Comparison of ENCODE assay signal across 9 mouse cellular contexts in genomic region chr5:123045561-123046295, GRCm38 (mm10). TPM values are rescaled to one million over a fixed set of nuclear protein-coding genes. Genes with fewer than 3 reads are reported as not detected.
DNase-seq lines count a peak whose midpoint lies in the region; ATAC-seq and TF ChIP-seq lines count a peak whose summit lies in the region.
"Had no signal": no experiment of that assay in that cellular context is flagged by ENCODE, and none has a peak within 500 bp of the region (broad histone marks: within the 10 kb centered on the region; RNA-seq: fewer than 3 reads in every experiment).

No protein-coding gene starts in this region.

- TF ChIP-seq CTCF in spleen, adult 2 months (IDR thresholded peaks at IDR 0.05; ENCODE audit: extremely low read depth, insufficient read depth, insufficient read length, insufficient replicate concordance) = peak; percentile 62; the same call in 1 of the 2 replicates

- 0 out of 2 replicates have a peak, but pooled peaks have one; percentile 27 for ATAC-seq in erythroid progenitor cell, adult 5-6 weeks (replicated peaks; ENCODE audit: low FRiP score, poor library complexity, severe bottlenecking)
- 0 out of 2 replicates have a peak, but pooled peaks have one; percentile 50 for ATAC-seq in hindbrain, embryonic 16.5 days
- ATAC-seq in liver, embryonic 11.5 days (replicated peaks; ENCODE audit: low FRiP score) = peak; percentile 53; the same call in 1 of the 2 replicates
- ATAC-seq in forebrain, embryonic 11.5 days (replicated peaks; ENCODE audit: low FRiP score) = no peak

- H3K9me3 ChIP-seq in hindbrain, embryonic 16.5 days (ENCODE audit: control insufficient read depth, low read length) = no peaks in the 10 kb centered on the region
- H3K9me3 ChIP-seq in liver, embryonic 11.5 days (ENCODE audit: control insufficient read depth, low read length) = no peaks in the 10 kb centered on the region
- H3K9me3 ChIP-seq in forebrain, embryonic 11.5 days (ENCODE audit: control insufficient read depth, low read length) = no peaks in the 10 kb centered on the region
- H3K9me3 ChIP-seq: hindbrain, embryonic 15.5 days had no signal

- no peak overlapping the region for H3K9ac ChIP-seq in hindbrain, embryonic 16.5 days (ENCODE audit: low read depth, low read length)
- H3K9ac ChIP-seq in liver, embryonic 11.5 days (ENCODE audit: low read depth, low read length) = no peak overlapping the region
- H3K9ac ChIP-seq in forebrain, embryonic 11.5 days (ENCODE audit: low read length) = no peak overlapping the region
- H3K9ac ChIP-seq: hindbrain, embryonic 15.5 days had no signal

- H3K36me3 ChIP-seq in spleen, adult 2 months (ENCODE audit: control insufficient read depth, insufficient read depth, low read length) = no peaks in the 10 kb centered on the region
- no peaks in the 10 kb centered on the region for H3K36me3 ChIP-seq in hindbrain, embryonic 16.5 days (ENCODE audit: control insufficient read depth, insufficient read depth, low read length)
- H3K36me3 ChIP-seq in liver, embryonic 11.5 days (ENCODE audit: control insufficient read depth, insufficient read depth, low read length) = no peaks in the 10 kb centered on the region
- no peaks in the 10 kb centered on the region for H3K36me3 ChIP-seq in forebrain, embryonic 11.5 days (ENCODE audit: control insufficient read depth, insufficient read depth, low read length)
- H3K36me3 ChIP-seq: hindbrain, embryonic 15.5 days had no signal

- H3K27me3 ChIP-seq in spleen, adult 2 months (ENCODE audit: control insufficient read depth, insufficient read depth, low read length) = no peaks in the 10 kb centered on the region
- no peaks in the 10 kb centered on the region; the same call in 1 of the 2 replicates for H3K27me3 ChIP-seq in hindbrain, embryonic 16.5 days (replicated peaks; ENCODE audit: control insufficient read depth, insufficient read depth, low read length)
- H3K27me3 ChIP-seq in liver, embryonic 11.5 days (replicated peaks; ENCODE audit: control insufficient read depth, insufficient read depth, low read length) = no peaks in the 10 kb centered on the region
- H3K27me3 ChIP-seq in forebrain, embryonic 11.5 days (ENCODE audit: control insufficient read depth, insufficient read depth, low read length) = no peaks in the 10 kb centered on the region
- H3K27me3 ChIP-seq: hindbrain, embryonic 15.5 days had no signal

- H3K4me2 ChIP-seq in hindbrain, embryonic 16.5 days (ENCODE audit: low read length) = no peak overlapping the region
- H3K4me2 ChIP-seq in liver, embryonic 11.5 days = no peak overlapping the region
- no peak overlapping the region for H3K4me2 ChIP-seq in forebrain, embryonic 11.5 days (ENCODE audit: low read depth, low read length, severe bottlenecking)
- H3K4me2 ChIP-seq: hindbrain, embryonic 15.5 days had no signal

- no peak overlapping the region for H3K4me3 ChIP-seq in spleen, adult 2 months (ENCODE audit: extremely low read depth, insufficient read depth, insufficient read length)
- H3K4me3 ChIP-seq in hindbrain, embryonic 16.5 days (ENCODE audit: low read length) = no peak overlapping the region
- no peak overlapping the region for H3K4me3 ChIP-seq in liver, embryonic 11.5 days (ENCODE audit: low read depth, low read length)
- no peak overlapping the region for H3K4me3 ChIP-seq in forebrain, embryonic 11.5 days (ENCODE audit: low read depth, low read length)
- H3K4me3 ChIP-seq: hindbrain, embryonic 15.5 days had no signal

- no peak for TF ChIP-seq POLR2A in spleen, adult 2 months (IDR thresholded peaks at IDR 0.05; ENCODE audit: low read depth, low read length)

- H3K27ac ChIP-seq in spleen, adult 2 months (ENCODE audit: insufficient read depth, low read length) = no peak overlapping the region
- no peak overlapping the region for H3K27ac ChIP-seq in hindbrain, embryonic 16.5 days (ENCODE audit: low read depth, low read length)
- H3K27ac ChIP-seq in liver, embryonic 11.5 days (ENCODE audit: low read depth, low read length) = no peak overlapping the region
- H3K27ac ChIP-seq in forebrain, embryonic 11.5 days (ENCODE audit: low read depth, low read length) = no peak overlapping the region
- H3K27ac ChIP-seq: hindbrain, embryonic 15.5 days had no signal

- 33% methylated on average over 9 of the region's 9 CpGs for WGBS in spleen, adult 2 months
- 39% methylated on average over 9 of the region's 9 CpGs for whole genome bisulfite sequencing in hindbrain, embryonic 16.5 days
- WGBS in liver, embryonic 11.5 days = 33% methylated on average over 9 of the region's 9 CpGs
- WGBS in forebrain, embryonic 11.5 days = 46% methylated on average over 9 of the region's 9 CpGs

- H3K4me1 ChIP-seq in spleen, adult 2 months (ENCODE audit: control insufficient read depth, insufficient read depth, insufficient read length) = peaks cover 7% of the 10 kb centered on the region; the same call in 1 of the 2 replicates
- no peaks in the 10 kb centered on the region; the same call in 1 of the 2 replicates for H3K4me1 ChIP-seq in hindbrain, embryonic 16.5 days (ENCODE audit: control insufficient read depth, insufficient read depth, low read depth, low read length)
- H3K4me1 ChIP-seq in liver, embryonic 11.5 days (replicated peaks; ENCODE audit: control insufficient read depth, insufficient read depth, low read length) = no peaks in the 10 kb centered on the region
- H3K4me1 ChIP-seq in forebrain, embryonic 11.5 days (replicated peaks; ENCODE audit: control insufficient read depth, insufficient read depth, low read length) = no peaks in the 10 kb centered on the region; the same call in 1 of the 2 replicates

- DNase-seq in spleen, adult 2 months (ENCODE audit: low read depth in 1 of 2, low spot score in 2 of 2) = peak in 1 of 2 experiments; percentile 63
- no peak for DNase-seq in spleen, adult 12 weeks (ENCODE audit: low spot score)
- DNase-seq in adrenal gland, adult 18-20 months (ENCODE audit: low spot score in 2 of 2) = peak; percentile 41 to 53
- DNase-seq in liver, embryonic 11.5 days (ENCODE audit: low spot score) = no peak
- DNase-seq in retina, postnatal 1 day = peak; percentile 79
- DNase-seq in forebrain, embryonic 11.5 days (ENCODE audit: low spot score) = no peak

RNA-seq across cellular contexts. Expression of gene Morn3, which starts 1.1 kb away (rescaled TPM):
- polyA plus RNA-seq in spleen, adult 2 months (2012; rRNA removed) = not detected in 2 replicates
- not detected for total RNA-seq in adrenal gland, adult 18-20 months (2021)
- not detected in 2 replicates for total RNA-seq in erythroid progenitor cell, adult 5-6 weeks (2015; ENCODE audit: low replicate concordance)
- not detected in 2 replicates for total RNA-seq in erythroid progenitor cell, adult 5-6 weeks (2017; ENCODE audit: low replicate concordance)
- polyA plus RNA-seq in hindbrain, embryonic 16.5 days (2015; fragmentation: Nextera tagmentation; extraction: Ambion mirVana) = 0.47 and 0.81 TPM in 2 replicates
- polyA plus RNA-seq in liver, embryonic 11.5 days (2014; fragmentation: Nextera tagmentation; extraction: Ambion mirVana) = not detected in 2 replicates
- not detected in 2 replicates for polyA plus RNA-seq in forebrain, embryonic 11.5 days (2014; fragmentation: Nextera tagmentation; extraction: Ambion mirVana)

RNA-seq across cellular contexts. Expression of gene Tmem120b, which starts 22.5 kb away (rescaled TPM):
- 5.8 and 7.6 TPM in 2 replicates for polyA plus RNA-seq in spleen, adult 2 months (2012; rRNA removed)
- 10 to 100 TPM; 22.2 to 68.8 TPM for total RNA-seq in adrenal gland, adult 18-20 months (2021)
- total RNA-seq in erythroid progenitor cell, adult 5-6 weeks (2015; ENCODE audit: low replicate concordance) = 85.5 and 100 TPM in 2 replicates
- total RNA-seq in erythroid progenitor cell, adult 5-6 weeks (2017; ENCODE audit: low replicate concordance) = 86.8 and 118 TPM in 2 replicates
- 17.3 and 19.8 TPM in 2 replicates for polyA plus RNA-seq in hindbrain, embryonic 16.5 days (2015; fragmentation: Nextera tagmentation; extraction: Ambion mirVana)
- 24.3 and 24.8 TPM in 2 replicates for polyA plus RNA-seq in liver, embryonic 11.5 days (2014; fragmentation: Nextera tagmentation; extraction: Ambion mirVana)
- 7.3 and 9.3 TPM in 2 replicates for polyA plus RNA-seq in forebrain, embryonic 11.5 days (2014; fragmentation: Nextera tagmentation; extraction: Ambion mirVana)

RNA-seq across cellular contexts. Expression of gene Orai1, which starts 30.9 kb away (rescaled TPM):
- polyA plus RNA-seq in spleen, adult 2 months (2012; rRNA removed) = 52.3 and 83.0 TPM in 2 replicates
- total RNA-seq in adrenal gland, adult 18-20 months (2021) = 10 to 100 TPM; 10.1 to 11.0 TPM
- 5.0 and 24.3 TPM in 2 replicates for total RNA-seq in erythroid progenitor cell, adult 5-6 weeks (2015; ENCODE audit: low replicate concordance)
- total RNA-seq in erythroid progenitor cell, adult 5-6 weeks (2017; ENCODE audit: low replicate concordance) = 3.5 and 4.0 TPM in 2 replicates
- polyA plus RNA-seq in hindbrain, embryonic 16.5 days (2015; fragmentation: Nextera tagmentation; extraction: Ambion mirVana) = 14.2 TPM in 2 replicates
- 8.6 and 9.6 TPM in 2 replicates for polyA plus RNA-seq in liver, embryonic 11.5 days (2014; fragmentation: Nextera tagmentation; extraction: Ambion mirVana)
- 9.6 and 9.8 TPM in 2 replicates for polyA plus RNA-seq in forebrain, embryonic 11.5 days (2014; fragmentation: Nextera tagmentation; extraction: Ambion mirVana)

RNA-seq across cellular contexts. Expression of gene Kdm2b, which starts 56.1 kb away (rescaled TPM):
- polyA plus RNA-seq in spleen, adult 2 months (2012; rRNA removed) = 30.3 and 36.7 TPM in 2 replicates
- 10 to 100 TPM; 13.0 to 13.7 TPM for total RNA-seq in adrenal gland, adult 18-20 months (2021)
- total RNA-seq in erythroid progenitor cell, adult 5-6 weeks (2015; ENCODE audit: low replicate concordance) = 7.5 and 13.0 TPM in 2 replicates
- 13.0 and 14.9 TPM in 2 replicates for total RNA-seq in erythroid progenitor cell, adult 5-6 weeks (2017; ENCODE audit: low replicate concordance)
- 88.8 and 99.8 TPM in 2 replicates for polyA plus RNA-seq in hindbrain, embryonic 16.5 days (2015; fragmentation: Nextera tagmentation; extraction: Ambion mirVana)
- 46.8 and 48.8 TPM in 2 replicates for polyA plus RNA-seq in liver, embryonic 11.5 days (2014; fragmentation: Nextera tagmentation; extraction: Ambion mirVana)
- polyA plus RNA-seq in forebrain, embryonic 11.5 days (2014; fragmentation: Nextera tagmentation; extraction: Ambion mirVana) = 78.0 and 92.4 TPM in 2 replicates

Comparison
In these comparisons a context has a peak if more than half of its experiments do, and no peak if none do; other contexts are left out.
1. DNase-seq: peak in adrenal gland, adult 18-20 months (2 of 2) and retina, postnatal 1 day (single experiment); none in spleen, adult 12 weeks (single experiment), liver, embryonic 11.5 days (single experiment) and forebrain, embryonic 11.5 days (single experiment).